Mouse (Mus musculus) hindbrain, embryonic 14.5 days (tissue): ENCODE results near the gene Krtap1-4. TPM values are rescaled to one million over a fixed set of nuclear protein-coding genes. Genes with fewer than 3 reads are reported as not detected.

Source experiments
- ATAC-seq: fragments of 200-750 bp; cut with Nextera tagmentation; 2 replicates; pipeline ENCODE4 v1.8.0; 2017; ENCODE audit warnings: moderate number of reproducible peaks, mild to moderate bottlenecking, moderate TSS enrichment, moderate library complexity; ENCODE audit not compliant: low FRiP score
- DNase-seq: peaks from one replicate; pipeline ENCODE4 v3.0.0-alpha.2; 2015; ENCODE audit warnings: low spot score
- H3K27ac ChIP-seq: fragments of 300-500 bp; sonication (generic); 2 replicates; pipeline ENCODE4 v1.5.1; 2014; ENCODE audit warnings: mild to moderate bottlenecking, moderate library complexity
- H3K27me3 ChIP-seq: fragments of 300-500 bp; sonication (generic); 2 replicates; pipeline ENCODE4 v1.6.1; 2014; ENCODE audit warnings: mild to moderate bottlenecking, low read length, mixed read lengths; ENCODE audit not compliant: control insufficient read depth, insufficient read depth
- H3K36me3 ChIP-seq: fragments of 300-500 bp; sonication (generic); replicated peaks from 2 replicates; pipeline ENCODE4 v1.6.1; 2014; ENCODE audit not compliant: control insufficient read depth, insufficient read depth
- H3K4me1 ChIP-seq: fragments of 300-500 bp; sonication (generic); replicated peaks from 2 replicates; pipeline ENCODE4 v1.6.1; 2014; ENCODE audit warnings: antibody characterized with exemption, low read length, mixed read lengths; ENCODE audit not compliant: control insufficient read depth, insufficient read depth
- H3K4me2 ChIP-seq: fragments of 300-500 bp; sonication (generic); replicated peaks from 2 replicates; pipeline ENCODE4 v1.6.1; 2014; ENCODE audit warnings: mild to moderate bottlenecking, moderate library complexity
- H3K4me3 ChIP-seq: fragments of 300-500 bp; sonication (generic); replicated peaks from 2 replicates; pipeline ENCODE4 v1.5.1; 2014; ENCODE audit warnings: mild to moderate bottlenecking, low read length
- H3K9ac ChIP-seq: fragments of 300-500 bp; sonication (generic); 2 replicates; pipeline ENCODE4 v1.6.1; 2014
- H3K9me3 ChIP-seq: fragments of 300-500 bp; sonication (generic); 2 replicates; pipeline ENCODE4 v1.6.1; 2016; ENCODE audit warnings: low read length; ENCODE audit not compliant: control insufficient read depth
- WGBS: fragments of 180-500 bp; shearing (Covaris S2); extraction: QIAGEN DNeasy Blood & Tissue Kit; methylation state at CpG from one replicate; pipeline ENCODE4 v1.1.7; 2014; 5-methylcytosine and 5-hydroxymethylcytosine counted together
- polyA plus RNA-seq: library from polyadenylated mRNA; unstranded; fragments of >200 nt; fragmentation: Nextera tagmentation; extraction: Ambion mirVana; gene quantifications from 2 replicates; pipeline ENCODE4 v1.2.1, GENCODE M21; 2014

Krtap1-4 gene
- polyA plus RNA-seq, 1 experiment from 2014 or later = not detected

GRCm38 (mm10) chr11:99557976-99558745 lies 25.3 kb downstream of the Krtap1-4 start:
- no peak overlapping the region for H3K4me3 ChIP-seq
- no peak for DNase-seq
- no peaks in the 10 kb centered on the region for H3K27me3 ChIP-seq
- WGBS = 85% methylated on average over 3 of the region's 3 CpGs
- H3K9me3 ChIP-seq = no peaks in the 10 kb centered on the region
- H3K4me1 ChIP-seq = no peaks in the 10 kb centered on the region
- no peak overlapping the region for H3K9ac ChIP-seq
- H3K36me3 ChIP-seq = no peaks in the 10 kb centered on the region
- no peak overlapping the region for H3K4me2 ChIP-seq
- no peak overlapping the region for H3K27ac ChIP-seq
- no peak for ATAC-seq

- H3K9ac ChIP-seq = no peak within 1 kb of the TSS
- no peak for ATAC-seq
- no peaks in the 10 kb centered on the region for H3K36me3 ChIP-seq
- no peak within 1 kb of the TSS for H3K4me2 ChIP-seq
- WGBS = 79% methylated on average over 2 of the region's 2 CpGs
- no peaks in the 10 kb centered on the region for H3K27me3 ChIP-seq
- DNase-seq = no peak
- H3K9me3 ChIP-seq = no peaks in the 10 kb centered on the region
- H3K4me1 ChIP-seq = no peaks in the 10 kb centered on the region
- no peak within 1 kb of the TSS for H3K4me3 ChIP-seq
- H3K27ac ChIP-seq = no peak within 1 kb of the TSS
Measured at GRCm38 (mm10) chr11:99556753-99557152, 26.7 kb downstream of the Krtap1-4 start, which contains the start of gene Krtap3-2. Krtap3-2 (minus strand) TSS chr11:99556853.

GRCm38 (mm10) chr11:99556195-99556594 lies 27.3 kb downstream of the Krtap1-4 start:
- H3K4me2 ChIP-seq = no peak overlapping the region
- no peak overlapping the region for H3K27ac ChIP-seq
- WGBS = 87% methylated on average over 2 of the region's 2 CpGs
- H3K9ac ChIP-seq = no peak overlapping the region
- no peaks in the 10 kb centered on the region for H3K4me1 ChIP-seq
- H3K36me3 ChIP-seq = no peaks in the 10 kb centered on the region
- H3K4me3 ChIP-seq = no peak overlapping the region
- DNase-seq = no peak
- no peaks in the 10 kb centered on the region for H3K9me3 ChIP-seq
- H3K27me3 ChIP-seq = no peaks in the 10 kb centered on the region
- ATAC-seq = no peak

GRCm38 (mm10) chr11:99550765-99551164 lies 32.7 kb downstream of the Krtap1-4 start, which contains the start of gene Krtap3-3:
Krtap3-3 (minus strand) TSS chr11:99550865.
- 62% methylated on average over 4 of the region's 4 CpGs for WGBS
- Histone ChIP-seq H3K27ac (no peak within 1 kb of the TSS), H3K36me3 (no peaks in the 10 kb centered on the region), H3K4me1 (no peaks in the 10 kb centered on the region), H3K4me3 (no peak within 1 kb of the TSS), H3K9me3 (no peaks in the 10 kb centered on the region), H3K27me3 (no peaks in the 10 kb centered on the region), H3K9ac (no peak within 1 kb of the TSS), H3K4me2 (no peak within 1 kb of the TSS)
- DNase-seq (no peak), ATAC-seq (no peak)

- H3K36me3 ChIP-seq = no peaks in the 10 kb centered on the region
- H3K4me2 ChIP-seq = no peak overlapping the region
- H3K4me3 ChIP-seq = no peak overlapping the region
- no peaks in the 10 kb centered on the region for H3K4me1 ChIP-seq
- no peaks in the 10 kb centered on the region for H3K27me3 ChIP-seq
- no peak for ATAC-seq
- no peak for DNase-seq
- no peaks in the 10 kb centered on the region for H3K9me3 ChIP-seq
- H3K9ac ChIP-seq = no peak overlapping the region
- no peak overlapping the region for H3K27ac ChIP-seq
Measured at GRCm38 (mm10) chr11:99547892-99548291, 35.6 kb downstream of the Krtap1-4 start.

GRCm38 (mm10) chr11:99539721-99540120 lies 43.7 kb downstream of the Krtap1-4 start:
- DNase-seq = peak; percentile 58
- no peaks in the 10 kb centered on the region for H3K4me1 ChIP-seq
- H3K4me3 ChIP-seq = no peak overlapping the region
- no peak for ATAC-seq
- H3K36me3 ChIP-seq = no peaks in the 10 kb centered on the region
- H3K27me3 ChIP-seq = no peaks in the 10 kb centered on the region
- H3K27ac ChIP-seq = no peak overlapping the region
- peak overlapping the region; percentile 16 for H3K4me2 ChIP-seq
- no peaks in the 10 kb centered on the region for H3K9me3 ChIP-seq
- H3K9ac ChIP-seq = no peak overlapping the region
- 53% methylated on average over 9 of the region's 9 CpGs for WGBS

Other genes with a start within 250 kb of the Krtap1-4 start
- 0.26 TPM in 1 of 2 replicates, not detected in the other for gene Krt26, start 245.7 kb downstream of the Krtap1-4 start, polyA plus RNA-seq
- gene Krt27, start 232.6 kb downstream of the Krtap1-4 start, polyA plus RNA-seq = 0.13 TPM in 1 of 2 replicates, not detected in the other
- 0.38 and 0.59 TPM in 2 replicates for gene Krt28, start 208.8 kb downstream of the Krtap1-4 start, polyA plus RNA-seq
- 31.7 and 39.9 TPM in 2 replicates for gene Krt10, start 194.3 kb downstream of the Krtap1-4 start, polyA plus RNA-seq
- not detected in 2 replicates for gene Krt12, start 161.4 kb downstream of the Krtap1-4 start, polyA plus RNA-seq
- 0.14 TPM in 1 of 2 replicates, not detected in the other for gene Krt20, start 145.5 kb downstream of the Krtap1-4 start, polyA plus RNA-seq
- 0.32 TPM in 1 of 2 replicates, not detected in the other for gene Krt23, start 90.5 kb downstream of the Krtap1-4 start, polyA plus RNA-seq
- not detected in 2 replicates for gene Krt39, start 62.3 kb downstream of the Krtap1-4 start, polyA plus RNA-seq
- not detected in 2 replicates for gene Krt40, start 40.5 kb downstream of the Krtap1-4 start, polyA plus RNA-seq
- gene Krtap3-3, start 32.8 kb downstream of the Krtap1-4 start, polyA plus RNA-seq = not detected in 2 replicates
- not detected in 2 replicates for gene Krtap3-2, start 26.8 kb downstream of the Krtap1-4 start, polyA plus RNA-seq
- not detected in 2 replicates for gene Gm11939, start 24.2 kb downstream of the Krtap1-4 start, polyA plus RNA-seq
- gene Krtap3-1, start 17.0 kb downstream of the Krtap1-4 start, polyA plus RNA-seq = not detected in 2 replicates
- not detected in 2 replicates for gene Krtap1-5, start 2.6 kb downstream of the Krtap1-4 start, polyA plus RNA-seq
- gene Krtap1-3, start 7.7 kb upstream of the Krtap1-4 start, polyA plus RNA-seq = not detected in 2 replicates
- gene Krtap9-3, start 14.5 kb upstream of the Krtap1-4 start, polyA plus RNA-seq = not detected in 2 replicates
- not detected in 2 replicates for gene Gm11938, start 19.7 kb upstream of the Krtap1-4 start, polyA plus RNA-seq
- gene Gm11937, start 26.5 kb upstream of the Krtap1-4 start, polyA plus RNA-seq = not detected in 2 replicates
- not detected in 2 replicates for gene Krtap2-4, start 31.2 kb upstream of the Krtap1-4 start, polyA plus RNA-seq
- gene Gm11562, start 36.8 kb upstream of the Krtap1-4 start, polyA plus RNA-seq = not detected in 2 replicates
- not detected in 2 replicates for gene Krtap4-1, start 44.6 kb upstream of the Krtap1-4 start, polyA plus RNA-seq
- not detected in 2 replicates for gene Krtap4-2, start 51.4 kb upstream of the Krtap1-4 start, polyA plus RNA-seq
- gene Krtap4-7, start 60.4 kb upstream of the Krtap1-4 start, polyA plus RNA-seq = not detected in 2 replicates
- not detected in 2 replicates for gene Gm11555, start 66.6 kb upstream of the Krtap1-4 start, polyA plus RNA-seq
- gene Gm11563, start 75.3 kb upstream of the Krtap1-4 start, polyA plus RNA-seq = not detected in 2 replicates
- not detected in 2 replicates for gene Krtap4-6, start 82.3 kb upstream of the Krtap1-4 start, polyA plus RNA-seq
- gene Gm14190, start 107.1 kb upstream of the Krtap1-4 start, polyA plus RNA-seq = not detected in 2 replicates
- gene Gm14180, start 150.6 kb upstream of the Krtap1-4 start, polyA plus RNA-seq = not detected in 2 replicates
- not detected in 2 replicates for gene Gm11595, start 189.3 kb upstream of the Krtap1-4 start, polyA plus RNA-seq
- gene Krtap4-8, start 197.1 kb upstream of the Krtap1-4 start, polyA plus RNA-seq = not detected in 2 replicates
- not detected in 2 replicates for gene Krtap4-9, start 201.5 kb upstream of the Krtap1-4 start, polyA plus RNA-seq
- not detected in 2 replicates for gene Gm11596, start 209.8 kb upstream of the Krtap1-4 start, polyA plus RNA-seq
- gene Gm11569, start 215.3 kb upstream of the Krtap1-4 start, polyA plus RNA-seq = not detected in 2 replicates
- not detected in 2 replicates for gene Gm11554, start 220.8 kb upstream of the Krtap1-4 start, polyA plus RNA-seq
- not detected in 2 replicates for gene Krtap4-13, start 226.2 kb upstream of the Krtap1-4 start, polyA plus RNA-seq
- not detected in 2 replicates for gene Gm11564, start 232.0 kb upstream of the Krtap1-4 start, polyA plus RNA-seq